Mouse (Mus musculus): ENCODE data around the gene Sept9.
A peak's percentile ranks its signal among the peaks of the same experiment; 100 is the strongest.

Gene Sept9

DNA sequence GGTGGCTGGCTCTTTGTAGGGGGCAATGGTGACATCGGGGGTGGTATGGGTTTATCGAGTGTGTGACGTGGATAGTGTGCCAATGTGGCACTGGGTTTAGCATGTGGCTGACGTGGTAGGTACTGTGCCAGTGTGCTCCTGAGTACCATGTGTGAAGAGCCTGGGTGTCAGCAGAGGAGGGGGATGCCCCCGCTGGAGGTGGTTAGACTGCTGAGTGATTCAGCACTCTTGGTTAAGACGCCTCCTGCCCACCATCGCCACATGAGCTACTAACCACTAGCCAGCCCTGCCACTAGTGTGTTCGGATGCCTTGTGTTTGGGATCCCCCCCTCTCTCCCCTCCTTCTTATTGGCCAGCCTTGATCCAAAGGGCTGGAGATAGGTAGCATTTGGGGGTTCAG lies 21.3 kb downstream of the Sept9 start:
- no peak for DNase-seq (ENCODE audit: low spot score in 2 of 2)

DNA sequence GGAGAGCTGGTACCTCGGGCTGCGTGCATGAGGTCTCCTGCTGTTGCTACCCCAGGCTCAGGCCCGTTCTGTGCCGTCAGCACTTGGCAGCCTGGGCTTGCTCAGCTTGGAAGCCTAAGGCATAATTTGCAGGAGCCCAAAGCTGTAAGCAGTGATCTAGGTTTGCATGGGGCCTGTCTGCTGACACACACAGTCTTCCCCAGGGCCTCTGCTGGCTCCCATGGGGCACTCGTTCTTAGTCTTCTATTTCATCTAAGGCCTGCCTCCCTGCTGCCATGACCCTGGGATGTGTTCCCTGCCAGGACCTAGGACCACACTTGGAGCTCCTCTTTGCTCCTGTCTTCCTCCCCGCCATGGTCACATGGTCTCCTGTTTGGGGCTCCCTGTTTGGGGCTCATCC lies 21.7 kb downstream of the Sept9 start:
- DNase-seq (ENCODE audit: low spot score in 2 of 2): no peak

DNA sequence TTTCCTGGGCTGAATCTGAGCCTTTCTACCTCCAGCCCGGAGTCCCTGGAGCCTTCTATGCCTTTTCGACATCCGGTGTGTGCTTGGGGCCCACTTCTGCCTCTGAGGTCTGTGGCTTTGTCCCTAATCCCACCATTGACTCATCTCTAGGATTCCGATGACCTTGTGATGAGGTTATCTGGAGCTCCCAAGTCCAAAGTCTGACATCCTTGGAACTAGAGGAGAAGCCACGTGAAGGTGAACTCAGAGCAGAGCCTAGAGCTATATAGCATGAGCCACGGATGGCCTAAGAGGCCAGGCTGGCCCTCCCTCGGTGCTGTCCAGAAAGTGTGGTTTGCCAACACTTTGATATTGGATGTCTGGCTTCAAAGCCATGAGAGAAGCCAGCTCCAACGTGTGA lies 23.4 kb downstream of the Sept9 start:
- DNase-seq (ENCODE audit: low spot score in 2 of 2): no peak

DNA sequence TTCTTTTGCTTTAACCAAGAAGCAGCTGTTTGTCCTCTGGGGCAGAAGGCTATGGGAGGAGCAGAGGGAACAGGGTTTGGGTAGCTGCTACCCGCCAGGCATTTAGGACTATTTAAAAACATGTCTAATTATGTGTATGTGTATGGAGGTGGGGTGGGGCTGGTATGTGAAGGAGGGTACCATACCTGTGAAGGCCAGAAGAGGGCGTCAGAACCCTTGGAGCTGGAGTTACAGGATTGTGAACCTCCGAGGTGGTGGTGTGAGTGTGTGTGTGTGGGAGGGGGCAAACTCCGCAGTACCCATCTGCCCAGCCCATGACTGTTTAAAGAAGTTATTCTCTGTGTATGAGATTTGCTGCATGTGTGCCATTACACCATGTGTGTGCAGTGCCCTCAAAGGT lies 25.3 kb downstream of the Sept9 start:
- no peak for DNase-seq (ENCODE audit: low spot score in 2 of 2)

DNA sequence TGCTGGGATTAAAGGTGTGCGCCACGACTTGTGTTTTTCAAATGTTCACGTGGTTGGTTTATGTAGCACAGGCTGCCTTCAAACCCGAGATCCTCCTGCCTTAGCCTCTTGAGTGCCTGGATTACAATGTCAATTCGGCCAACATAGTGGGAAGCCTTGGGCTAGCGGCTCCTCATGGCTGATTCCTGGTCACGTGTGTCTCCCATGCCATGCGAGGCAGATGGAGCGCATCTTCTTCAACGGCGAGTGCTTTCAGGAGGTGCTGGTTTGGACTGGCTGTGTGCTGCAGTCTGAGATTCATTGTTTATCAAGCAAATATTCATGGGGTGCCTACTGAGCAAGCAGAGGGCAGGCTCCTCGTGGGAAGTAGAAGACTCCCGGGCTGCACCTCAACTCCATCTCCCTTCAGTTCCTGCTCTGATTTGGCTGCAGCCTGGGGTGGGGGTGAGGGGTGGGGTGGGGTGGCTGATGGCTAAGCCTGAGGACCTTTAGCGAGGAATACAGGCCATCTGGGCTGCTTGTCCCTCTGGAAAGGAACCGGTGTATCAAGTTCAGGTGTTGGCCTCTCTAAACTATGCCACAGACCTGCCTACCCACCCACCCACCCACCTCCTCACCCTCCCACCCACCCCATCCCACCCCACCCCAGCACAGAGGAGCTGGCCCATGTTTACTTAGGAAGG lies 26.2 kb downstream of the Sept9 start:
- no peak for DNase-seq (ENCODE audit: low spot score in 2 of 2)

DNA sequence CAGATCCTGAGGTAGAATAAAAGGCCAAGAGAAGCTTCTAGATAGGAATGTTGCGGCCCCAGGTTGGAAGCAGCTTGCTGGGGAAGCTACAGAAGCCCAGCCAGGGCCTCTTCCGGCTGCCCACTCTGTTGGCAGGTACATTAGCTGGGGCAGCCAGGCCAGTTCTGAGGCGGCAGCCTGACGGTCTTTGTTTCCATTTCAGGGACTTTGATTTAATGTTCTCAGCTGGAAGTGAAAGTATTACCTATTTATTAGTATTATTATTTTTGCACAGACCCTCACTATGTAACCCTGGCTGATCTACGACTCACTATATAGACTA lies 26.7 kb downstream of the Sept9 start:
- no peak for DNase-seq (ENCODE audit: low spot score in 2 of 2)

DNA sequence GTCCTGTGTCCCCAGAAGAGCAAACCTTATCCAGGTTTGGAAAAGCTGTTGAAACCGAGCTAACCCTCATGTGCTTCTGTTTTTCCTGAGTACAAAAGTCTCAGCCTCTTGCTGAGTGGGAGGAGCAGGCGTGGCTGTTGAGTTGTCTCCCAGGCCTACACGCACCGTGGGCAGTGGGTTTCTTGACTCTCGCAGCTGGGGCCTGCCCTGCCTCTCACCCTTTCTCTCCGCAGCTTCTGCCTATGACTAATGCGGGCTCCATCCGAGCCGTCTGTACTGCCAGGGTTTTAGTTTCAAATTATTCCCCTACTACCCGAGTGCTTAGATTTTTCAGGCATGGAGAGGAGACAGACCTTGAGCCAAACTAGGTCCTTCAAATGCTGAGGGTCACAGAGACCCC lies 28.7 kb downstream of the Sept9 start:
- no peak for DNase-seq (ENCODE audit: low spot score in 2 of 2)

DNA sequence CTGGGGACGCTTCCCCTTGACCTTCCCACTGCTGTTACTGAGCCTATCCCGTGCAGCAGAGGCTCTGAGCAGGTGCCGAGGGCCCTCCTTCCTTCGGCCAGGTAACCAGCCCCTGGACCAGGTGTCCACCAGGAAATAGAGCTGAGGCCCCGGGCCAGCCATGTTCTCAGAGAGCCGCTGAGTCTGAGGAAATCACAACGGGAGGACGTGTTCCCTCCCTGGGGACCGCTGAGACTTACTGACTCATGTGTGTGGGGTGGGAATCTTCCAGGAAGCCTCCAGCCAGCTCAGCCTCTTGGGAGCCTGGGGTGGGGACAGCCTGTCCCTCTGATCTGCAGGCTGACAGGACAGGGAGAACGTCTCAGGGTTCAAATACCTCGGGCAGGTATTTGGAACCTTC lies 32.1 kb downstream of the Sept9 start:
- no peak for DNase-seq (ENCODE audit: low spot score in 2 of 2)

DNA sequence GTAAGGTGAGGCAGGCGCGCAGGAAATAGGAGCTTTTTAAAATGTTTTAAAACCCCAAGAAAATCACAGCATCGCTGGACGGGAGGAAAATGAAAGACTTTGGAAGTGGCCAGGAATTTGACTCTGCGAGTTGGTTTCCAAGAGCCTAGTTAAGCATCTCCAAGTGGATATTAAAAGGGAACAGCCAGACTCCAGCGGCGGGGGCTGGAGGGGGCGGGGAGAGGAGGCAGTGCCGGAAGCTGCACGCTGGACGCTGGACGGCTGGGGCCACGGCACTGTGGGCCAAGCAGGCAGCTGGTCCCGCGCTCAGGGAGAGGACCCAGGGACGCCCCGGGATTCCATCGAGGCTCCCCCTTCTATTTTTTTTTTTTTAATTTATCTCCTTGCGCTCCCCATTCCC lies 32.6 kb downstream of the Sept9 start:
- DNase-seq (ENCODE audit: low spot score in 2 of 2): no peak

DNA sequence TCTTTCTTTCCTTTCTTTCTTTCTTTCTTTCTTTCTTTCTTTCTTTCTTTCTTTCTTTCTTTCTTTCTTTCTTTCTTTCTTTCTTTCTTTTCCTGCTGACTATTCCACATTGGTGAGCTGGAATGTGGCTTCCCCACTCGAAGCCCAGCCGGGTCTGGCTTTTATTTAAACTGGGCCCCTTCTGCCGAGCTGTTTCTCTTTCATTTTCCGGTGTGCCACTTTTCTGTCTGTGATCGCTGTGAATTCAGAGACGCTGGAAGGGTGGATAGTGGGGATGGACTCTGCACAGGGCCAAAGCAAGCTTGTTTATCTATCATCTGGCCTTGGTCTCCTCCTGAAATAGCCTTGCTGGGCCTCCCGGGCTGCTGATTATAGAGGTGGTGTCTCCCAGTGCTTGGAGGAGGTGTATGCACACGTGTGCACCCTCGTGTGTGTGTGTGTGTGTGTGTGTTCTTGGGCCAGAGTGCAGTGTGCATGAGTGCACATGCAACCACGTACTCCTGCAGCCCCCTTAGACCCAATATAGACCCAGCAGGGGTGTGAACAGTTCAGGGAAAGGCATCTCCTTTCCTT lies 33.5 kb downstream of the Sept9 start:
- DNase-seq (ENCODE audit: low spot score in 2 of 2): no peak

DNA sequence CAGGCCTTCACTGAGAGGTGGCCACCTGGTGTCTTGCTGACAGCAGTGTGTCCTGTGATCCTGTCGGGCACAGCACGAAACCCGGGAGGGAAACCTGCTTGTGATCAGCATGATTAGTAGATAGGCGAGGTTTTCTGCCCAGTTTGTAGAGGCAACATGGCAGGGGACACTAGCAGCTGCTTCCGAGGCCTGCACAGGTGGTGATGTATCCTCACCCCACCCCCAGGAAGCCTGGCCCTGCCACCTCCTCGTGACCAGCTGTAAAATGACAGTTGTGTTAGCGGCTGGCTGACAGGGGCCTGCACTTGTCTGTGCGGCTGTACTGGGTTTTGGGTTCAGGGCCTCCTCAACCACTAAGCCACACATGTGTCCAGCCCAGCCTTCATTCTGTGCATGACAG lies 34.4 kb downstream of the Sept9 start:
- no peak for DNase-seq (ENCODE audit: low spot score in 2 of 2)

DNA sequence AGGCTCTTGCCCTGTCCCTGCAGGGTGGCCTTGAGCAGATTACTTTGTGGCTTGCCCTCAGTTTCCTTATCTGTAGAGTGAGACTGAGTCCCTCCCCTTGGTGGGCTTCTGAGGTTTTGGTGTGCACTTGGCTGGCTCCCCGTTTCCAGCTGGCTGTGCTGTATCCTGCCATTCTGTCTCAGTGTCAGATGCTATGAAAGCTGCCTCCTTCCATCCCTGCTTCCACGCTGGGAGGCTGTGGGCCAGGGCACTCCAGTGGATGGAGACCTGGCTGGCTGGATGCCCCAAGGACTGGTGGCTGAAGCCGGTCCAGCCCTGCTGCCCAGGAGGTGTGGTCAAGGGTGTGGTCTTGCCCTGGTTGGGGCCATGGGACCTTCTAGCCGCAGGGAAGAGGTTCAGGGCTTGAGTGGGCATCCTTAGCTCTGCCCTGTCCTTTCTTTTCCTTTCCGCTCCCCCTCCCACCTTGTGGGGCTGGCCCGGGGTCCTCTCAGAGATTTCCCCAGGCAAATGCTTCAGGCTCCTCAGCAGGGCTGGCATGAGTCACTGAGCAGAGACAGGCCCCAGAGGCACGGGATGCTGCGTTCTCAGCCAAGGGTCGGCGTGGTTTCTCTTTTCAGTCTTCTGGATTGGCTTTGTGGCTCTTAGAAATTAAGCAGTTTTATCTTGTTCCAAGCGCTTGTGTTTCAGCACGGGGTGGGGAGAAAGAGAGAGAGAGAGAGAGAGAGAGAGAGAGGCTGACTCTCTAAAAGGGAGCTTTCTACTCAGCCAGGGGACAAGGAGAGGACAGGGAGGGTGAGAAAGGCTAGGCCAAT lies 35.8 kb downstream of the Sept9 start:
- no peak for DNase-seq (ENCODE audit: low spot score in 2 of 2)

DNA sequence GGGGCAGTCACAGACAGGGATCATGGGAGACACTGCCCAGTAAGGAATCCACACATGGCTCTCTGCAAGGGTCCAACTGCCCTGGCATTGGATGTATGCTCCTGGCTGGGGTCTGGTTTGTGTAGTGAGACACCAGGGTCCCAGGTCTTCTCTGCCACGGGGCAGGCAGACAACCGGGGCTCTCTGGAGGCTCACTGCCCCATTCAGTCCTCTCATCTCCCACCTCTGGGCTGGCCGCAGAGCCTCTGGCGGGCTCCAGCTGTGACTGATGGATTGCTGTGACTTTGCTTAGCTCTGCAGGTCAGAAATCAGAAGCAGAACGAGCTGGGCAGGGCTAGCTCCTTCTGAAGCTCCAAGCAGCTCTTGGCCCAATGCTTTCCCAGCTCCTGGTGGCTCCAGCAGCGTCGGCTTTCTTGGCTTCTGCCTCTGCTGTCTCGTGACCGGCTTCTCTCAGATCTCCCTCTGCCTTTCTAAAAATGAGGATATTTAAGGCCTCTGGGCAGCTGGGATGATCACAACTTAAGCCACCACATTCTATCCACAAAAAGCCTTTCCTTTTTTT lies 36.5 kb downstream of the Sept9 start:
- DNase-seq (ENCODE audit: low spot score in 2 of 2): no peak

DNA sequence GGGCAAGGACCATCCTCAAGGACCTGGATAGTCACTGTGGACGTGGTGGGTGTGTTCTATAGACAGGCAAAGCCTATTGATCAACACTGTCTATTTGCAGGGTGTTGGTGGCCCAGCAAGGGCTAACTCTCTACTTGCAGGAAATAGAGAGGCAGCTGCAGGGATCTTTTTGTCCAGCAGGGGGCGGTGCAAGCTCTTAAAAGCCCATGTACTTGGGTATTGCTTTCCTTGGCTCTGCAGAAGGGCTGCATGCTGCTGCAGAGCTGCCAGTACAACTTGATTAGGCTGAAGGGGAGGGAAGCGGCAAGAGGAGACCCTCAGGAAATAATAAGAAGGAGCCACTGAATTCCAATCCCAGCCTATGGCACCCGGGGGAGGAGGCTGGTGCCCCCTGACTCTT lies 38.7 kb downstream of the Sept9 start:
- DNase-seq (ENCODE audit: low spot score in 2 of 2): peak; percentile 95 to 99

DNA sequence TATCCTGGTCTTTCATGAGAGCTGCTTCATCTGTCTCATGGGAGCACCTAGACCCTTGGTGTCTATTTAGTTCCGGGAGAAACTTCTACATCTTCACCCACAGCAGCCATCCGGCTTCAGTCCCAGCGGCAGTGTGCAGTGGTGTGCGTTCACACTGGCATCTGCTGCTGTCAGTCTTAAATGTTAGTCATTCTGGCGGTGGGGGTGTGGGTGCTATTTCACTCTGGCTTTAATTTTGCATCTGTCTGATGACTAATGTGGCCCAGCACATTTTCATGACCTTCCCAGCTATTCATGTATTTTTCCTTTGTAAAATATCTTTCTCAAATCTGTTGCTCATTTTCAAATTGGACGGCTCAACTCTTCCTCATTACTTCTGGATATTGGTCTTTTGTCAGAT lies 40.2 kb downstream of the Sept9 start:
- DNase-seq (ENCODE audit: low spot score in 2 of 2): no peak

DNA sequence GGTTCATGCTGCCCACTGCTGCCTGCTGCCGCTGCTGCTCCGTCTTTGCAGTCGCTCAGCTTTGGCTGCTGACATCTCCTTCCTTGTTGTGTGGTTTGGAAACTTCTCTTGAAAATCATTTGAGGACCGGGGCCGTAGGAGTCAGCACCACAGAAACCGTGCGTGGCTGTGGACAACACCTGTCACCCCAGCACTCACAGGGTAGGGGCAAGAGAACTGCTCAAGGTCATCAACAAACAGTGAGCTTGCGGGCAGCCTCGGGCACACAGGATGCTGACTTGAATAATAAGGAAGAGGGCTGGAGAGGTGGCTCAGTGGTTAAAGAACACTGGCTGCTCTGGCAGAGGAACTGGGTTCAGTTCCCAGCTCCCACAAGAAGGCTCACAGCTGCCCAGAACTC lies 40.9 kb downstream of the Sept9 start:
- no peak for DNase-seq (ENCODE audit: low spot score in 2 of 2)

DNA sequence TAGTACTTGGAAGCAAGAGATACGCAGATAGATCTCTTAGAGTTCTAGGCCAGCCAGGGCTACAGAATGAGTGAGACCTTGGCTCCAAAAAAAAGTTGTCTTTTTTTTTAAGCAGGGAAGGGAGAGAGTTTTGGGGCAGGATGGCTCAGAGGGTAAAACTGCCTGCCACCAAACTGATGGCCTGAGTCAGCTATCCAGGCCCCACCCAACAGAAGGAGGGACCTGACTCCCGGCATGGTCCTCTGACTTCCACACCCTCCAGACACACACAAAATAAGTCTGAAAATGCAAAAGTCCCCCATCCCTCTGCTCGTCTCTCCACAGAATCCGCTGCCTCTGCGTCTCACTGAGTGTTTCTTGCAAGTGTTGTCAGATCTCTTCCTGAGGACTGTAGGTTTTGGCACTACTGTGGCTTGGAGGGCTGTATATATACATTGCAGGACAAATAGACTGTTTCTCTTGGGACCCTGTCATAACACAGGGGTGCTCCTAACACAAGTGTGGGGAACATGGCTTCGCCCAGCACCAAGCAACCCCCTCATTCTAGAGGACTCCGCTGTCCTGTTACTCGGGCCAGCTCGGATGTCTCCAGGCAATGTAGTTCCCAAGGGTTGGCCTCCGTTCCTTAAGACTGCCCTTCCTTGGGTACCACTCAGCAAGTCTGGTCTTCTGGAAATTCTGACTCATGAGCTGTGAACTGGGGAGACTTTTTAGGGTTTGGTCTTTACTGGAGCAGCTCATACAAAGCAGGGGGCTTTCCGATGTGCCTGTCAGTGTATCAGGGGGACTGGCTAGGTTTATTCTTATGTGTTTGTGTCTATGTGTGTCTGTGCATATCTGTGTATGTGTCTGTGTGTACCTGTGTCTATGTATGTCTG lies 41.6 kb downstream of the Sept9 start:
- DNase-seq (ENCODE audit: low spot score in 2 of 2): no peak

DNA sequence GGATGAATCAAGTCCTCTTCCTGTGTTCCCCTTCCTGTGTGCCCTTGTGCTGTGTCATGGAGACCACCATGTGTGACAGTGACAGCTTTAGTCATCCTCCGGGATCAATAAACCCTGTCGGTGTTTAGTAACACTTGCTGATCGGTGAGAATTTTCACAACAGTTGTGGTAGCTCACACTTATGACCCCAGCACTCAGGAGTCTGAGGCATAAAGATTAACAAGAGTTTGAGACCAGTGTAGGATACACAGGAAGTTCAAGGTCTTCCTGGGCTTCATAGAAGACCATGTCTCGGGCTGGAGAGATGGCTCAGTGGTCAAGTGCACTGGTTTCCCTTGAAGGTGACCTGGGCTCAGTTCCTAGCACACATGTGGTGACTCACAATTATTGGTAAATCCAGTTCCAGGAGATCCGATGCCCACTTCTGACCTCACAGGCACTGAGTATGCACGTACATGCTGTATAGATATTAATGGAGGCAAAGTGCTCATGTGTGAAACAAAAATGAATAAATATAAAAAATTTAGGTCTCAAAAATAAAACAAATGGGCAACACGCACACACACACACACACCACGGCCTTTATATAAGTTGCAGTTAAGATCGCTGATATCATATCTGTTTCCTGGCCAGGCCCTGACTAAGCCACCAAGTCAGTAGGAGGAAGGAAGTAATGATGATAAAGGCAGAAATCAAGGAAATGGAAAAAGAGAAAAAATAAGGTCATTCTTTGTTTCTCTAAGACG lies 43.1 kb downstream of the Sept9 start:
- DNase-seq (ENCODE audit: low spot score in 2 of 2): no peak

DNA sequence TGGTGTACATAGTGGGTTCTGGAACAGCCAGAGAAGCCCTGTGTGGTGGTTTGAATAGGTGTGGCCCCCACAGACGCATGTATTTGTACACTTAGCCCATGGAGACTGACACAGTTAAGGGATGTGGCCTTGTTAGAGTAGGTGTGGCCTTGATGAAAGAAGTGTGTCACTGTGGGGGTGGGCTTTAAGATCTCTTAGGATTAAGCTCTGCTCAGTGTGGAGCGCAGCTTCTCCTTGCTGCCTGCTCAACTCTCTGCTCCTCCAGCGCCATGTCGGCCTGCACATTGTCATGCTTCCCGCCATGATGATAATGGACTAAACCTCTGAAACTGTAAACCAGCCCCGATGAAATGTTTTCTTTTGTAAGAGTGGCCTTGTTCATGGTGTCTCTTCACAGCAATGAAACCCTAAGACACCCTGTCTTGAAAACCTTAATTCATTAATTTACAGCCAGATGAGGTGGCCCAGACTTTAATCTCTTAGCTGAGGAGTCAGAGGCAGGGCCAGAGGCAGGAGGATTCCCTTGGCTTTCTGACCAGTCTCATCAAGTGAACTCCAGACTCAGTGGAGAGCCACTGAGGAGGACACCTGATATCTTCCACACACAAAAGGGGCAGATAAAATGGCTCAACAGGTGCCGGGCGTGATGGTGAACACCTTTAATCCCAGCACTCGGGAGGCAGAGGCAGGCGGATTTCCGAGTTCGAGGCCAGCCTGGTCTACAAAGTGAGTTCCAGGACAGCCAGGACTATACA lies 44.3 kb downstream of the Sept9 start:
- no peak for DNase-seq (ENCODE audit: low spot score in 2 of 2)

DNA sequence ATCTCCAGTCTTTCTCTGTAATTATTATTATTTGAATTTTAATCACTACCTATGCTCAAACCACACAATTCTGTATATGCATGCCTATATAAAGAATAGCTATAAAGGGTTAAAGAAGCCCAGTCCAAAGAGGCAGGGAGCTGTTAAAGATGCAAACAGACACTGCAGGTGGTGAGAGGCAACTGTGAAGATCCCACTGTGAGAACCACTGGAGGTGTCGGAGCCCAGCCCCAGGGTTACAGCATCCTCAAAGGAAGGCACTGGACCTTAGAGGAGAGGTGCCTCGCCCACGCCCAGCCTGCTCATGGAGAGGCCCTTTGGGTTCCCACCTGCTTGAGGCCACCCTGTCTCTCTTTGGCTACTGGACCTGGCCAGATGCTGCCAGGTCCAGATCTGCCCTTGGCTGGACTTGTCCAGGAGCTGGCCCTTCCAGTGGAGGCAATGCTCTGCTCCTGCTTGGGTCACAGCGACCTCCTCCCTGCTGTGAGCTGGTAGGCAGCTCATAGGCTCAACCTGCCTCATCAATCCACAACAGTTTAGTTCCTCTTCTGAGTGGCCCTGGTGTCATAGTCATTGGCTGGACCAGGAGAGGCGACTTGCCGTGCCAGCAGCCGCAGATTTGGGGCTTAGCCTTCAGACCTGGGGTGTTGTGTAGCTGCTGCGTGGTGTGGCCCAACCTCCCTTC lies 45.7 kb downstream of the Sept9 start:
- DNase-seq (ENCODE audit: low spot score in 2 of 2): no peak

All from frontal cortex, postnatal 25 days (tissue).